Mouse (Mus musculus) spleen, adult 18-20 months (tissue): ENCODE measurements around the gene Adgrv1.
"Not testable (repeated sequence)": the region's sequence is repeated elsewhere in the genome, so short reads cannot be mapped to it uniquely, and the experiment has no call there.

Experiments
- DNase-seq, 2 experiments: peaks; one replicate each; pipeline ENCODE4 v3.0.0; 2022; ENCODE audit warnings: mixed read lengths in 2 of 2

The Adgrv1 gene

GRCm38 (mm10) chr13:81328181-81328580, 304.8 kb downstream of the Adgrv1 start:
- DNase-seq, result no peak

DNA sequence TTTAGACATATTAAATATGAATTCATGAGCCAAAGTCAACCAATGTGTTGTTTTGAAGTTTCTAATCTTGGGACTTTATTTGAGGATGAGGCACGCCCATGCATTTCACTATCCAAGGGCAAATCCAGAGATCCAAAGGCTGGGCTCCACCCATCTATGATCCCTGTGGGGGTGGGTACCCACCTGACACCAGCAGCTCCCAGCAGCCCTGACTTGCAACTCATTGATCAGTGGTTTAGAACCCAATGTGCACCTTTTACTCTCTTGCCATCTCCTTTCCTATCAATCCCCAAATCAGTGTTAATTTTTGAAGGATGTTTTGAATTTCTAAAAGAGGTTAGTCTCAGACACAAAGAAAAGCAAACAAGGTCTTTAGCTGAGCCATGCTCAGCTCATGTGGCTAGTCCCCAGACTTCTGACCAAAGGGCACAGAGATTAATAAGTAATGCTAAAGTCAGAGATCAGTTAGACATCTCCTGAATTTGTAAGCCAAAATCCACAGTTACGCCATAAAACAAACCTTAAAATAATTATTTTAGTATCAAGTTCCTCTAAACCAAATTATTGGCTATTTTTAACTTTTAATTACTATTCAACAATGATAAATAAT, 307.2 kb downstream of the Adgrv1 start:
- no peak for DNase-seq

DNA sequence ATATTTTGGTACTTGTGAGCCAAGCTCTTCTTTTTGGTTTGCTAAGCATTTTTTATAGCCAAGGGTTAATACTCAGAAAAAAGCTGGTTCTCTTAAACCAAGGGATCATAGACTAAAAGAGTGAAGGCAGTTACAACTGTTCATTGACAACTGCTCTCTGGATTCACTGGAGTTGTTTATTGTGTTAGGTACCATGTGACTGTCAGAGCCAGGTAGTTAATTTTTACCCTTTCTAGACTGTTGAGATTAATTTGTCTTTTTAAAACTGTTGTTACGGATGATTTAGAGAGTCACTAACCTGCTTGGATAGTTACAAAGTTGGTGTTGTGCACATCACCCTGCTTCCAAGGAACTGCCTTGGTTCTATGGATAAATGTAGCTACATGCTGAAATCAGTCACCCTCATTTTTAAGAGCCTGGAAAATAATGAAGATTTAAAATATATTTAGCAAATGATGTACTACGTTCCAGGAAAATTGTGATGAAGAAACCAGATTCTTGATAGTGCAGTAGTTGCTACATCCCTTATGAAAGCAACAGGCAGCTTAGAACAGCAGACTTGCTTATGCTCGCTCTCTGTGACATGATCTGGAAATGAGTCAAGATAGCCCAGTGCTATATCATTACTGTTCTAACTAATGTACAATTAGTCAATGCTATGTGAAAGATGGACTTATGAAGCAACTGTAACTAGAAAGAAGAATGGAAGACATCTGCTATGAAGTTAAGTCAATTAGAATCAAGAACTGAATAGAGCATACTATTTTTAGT, 309.2 kb downstream of the Adgrv1 start:
- DNase-seq, result no peak

DNA sequence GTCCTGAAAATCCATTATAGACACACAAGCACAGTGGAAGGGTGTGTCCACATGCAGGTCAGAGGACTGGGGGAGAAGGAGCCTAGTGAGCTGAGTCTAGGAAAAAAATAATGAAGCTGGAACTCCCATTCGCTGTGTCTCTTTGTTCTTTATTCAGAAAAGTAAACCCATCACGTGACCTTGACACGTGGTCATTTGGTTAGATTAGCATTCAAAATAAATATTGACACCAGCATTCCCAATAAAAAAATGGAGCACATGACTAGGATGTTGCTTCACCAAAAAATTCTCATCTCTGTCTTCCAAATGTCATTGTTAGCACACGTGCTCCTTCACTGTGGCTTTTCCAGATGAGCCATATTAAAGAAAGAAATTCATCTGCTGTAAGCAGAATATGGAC, 316.4 kb downstream of the Adgrv1 start:
- DNase-seq, result no peak

- no peak for DNase-seq
Measured at GRCm38 (mm10) chr13:81314306-81315120, 318.4 kb downstream of the Adgrv1 start.

DNA sequence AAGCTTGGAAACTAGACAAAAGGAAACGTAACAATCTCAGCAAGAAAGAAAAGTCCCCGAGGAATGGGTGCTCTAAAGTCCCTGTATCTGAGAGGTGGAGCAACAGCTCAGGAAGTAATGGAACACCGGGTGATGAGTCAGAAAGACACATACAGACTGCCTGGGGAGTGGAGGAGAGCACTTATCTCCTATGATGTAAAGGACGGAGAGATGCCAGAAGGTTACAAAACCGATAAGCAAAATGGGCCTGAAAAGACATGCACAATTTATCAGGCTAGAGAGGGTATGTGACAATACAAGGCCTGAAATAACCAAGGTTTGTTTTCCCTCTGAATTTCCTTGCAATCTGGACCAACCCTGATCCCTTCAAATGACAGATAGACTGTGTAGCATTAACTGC, 320.8 kb downstream of the Adgrv1 start:
- no peak for DNase-seq

DNA sequence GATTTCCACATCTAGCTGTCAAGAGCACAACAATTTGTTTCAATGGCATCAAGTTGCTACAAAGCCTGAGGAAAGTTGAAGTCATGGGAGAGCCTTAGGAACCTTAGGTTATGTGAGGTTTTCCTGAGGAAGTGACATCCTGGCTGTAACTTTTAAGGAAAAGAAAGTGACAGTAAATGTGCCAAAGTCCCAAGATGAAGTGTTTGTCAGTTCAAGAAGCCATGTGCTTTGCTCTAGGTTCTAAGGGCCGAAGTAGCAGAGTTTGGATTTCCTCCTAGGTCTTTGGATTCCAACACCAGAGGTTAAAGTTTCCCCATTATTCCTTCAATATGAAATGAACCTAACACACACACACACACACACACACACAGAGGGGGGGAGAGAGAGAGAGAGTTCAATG, 332.1 kb downstream of the Adgrv1 start:
- DNase-seq, result no peak

GRCm38 (mm10) chr13:81294106-81294505, 338.8 kb downstream of the Adgrv1 start:
- DNase-seq, result no peak

DNA sequence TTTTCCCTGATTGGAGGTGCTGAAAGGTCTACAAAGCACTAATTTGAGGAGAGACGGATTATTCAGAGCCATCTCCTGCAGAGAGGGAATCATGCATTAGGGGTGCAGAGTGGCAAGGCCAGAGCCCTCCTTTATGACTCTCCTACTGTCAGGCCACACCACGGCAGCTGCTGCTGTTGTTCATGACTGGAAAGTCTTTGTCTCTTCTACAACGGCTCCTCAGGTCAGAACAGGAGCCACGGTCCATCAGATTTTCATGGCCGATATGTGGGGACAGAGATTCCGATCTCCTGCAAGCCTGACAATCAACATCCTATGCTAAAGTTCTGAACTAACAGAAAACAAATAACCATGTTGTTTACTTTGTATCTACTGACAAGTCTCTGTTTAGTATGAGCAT, 350.8 kb downstream of the Adgrv1 start:
- no peak for DNase-seq

- no peak for DNase-seq
Measured at GRCm38 (mm10) chr13:81280650-81281229, 352.2 kb downstream of the Adgrv1 start.

GRCm38 (mm10) chr13:81279351-81279736, 353.6 kb downstream of the Adgrv1 start:
- no peak for DNase-seq

- no peak for DNase-seq
Measured at GRCm38 (mm10) chr13:81278669-81279350, 354.1 kb downstream of the Adgrv1 start.

DNA sequence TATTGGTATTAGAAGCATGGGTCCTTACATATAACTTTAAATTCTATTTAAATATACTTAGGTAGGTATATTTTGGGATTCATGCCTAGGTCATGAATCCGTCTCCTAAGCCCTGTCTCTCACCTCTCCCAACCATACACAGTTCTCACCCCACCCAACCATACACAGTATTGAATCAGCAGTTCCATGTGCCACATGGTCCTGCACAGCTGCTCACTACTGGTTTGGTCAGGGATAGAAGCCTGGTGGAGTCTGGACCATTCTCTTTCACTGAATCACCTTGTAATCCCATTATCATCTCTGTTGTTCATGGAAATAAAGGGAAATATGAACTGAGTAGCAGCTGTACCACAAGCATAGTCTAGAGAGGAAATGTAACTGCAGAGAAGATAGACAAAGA, 359.1 kb downstream of the Adgrv1 start:
- no peak for DNase-seq

- no peak for DNase-seq
Measured at GRCm38 (mm10) chr13:81270396-81270795, 362.6 kb downstream of the Adgrv1 start.

DNA sequence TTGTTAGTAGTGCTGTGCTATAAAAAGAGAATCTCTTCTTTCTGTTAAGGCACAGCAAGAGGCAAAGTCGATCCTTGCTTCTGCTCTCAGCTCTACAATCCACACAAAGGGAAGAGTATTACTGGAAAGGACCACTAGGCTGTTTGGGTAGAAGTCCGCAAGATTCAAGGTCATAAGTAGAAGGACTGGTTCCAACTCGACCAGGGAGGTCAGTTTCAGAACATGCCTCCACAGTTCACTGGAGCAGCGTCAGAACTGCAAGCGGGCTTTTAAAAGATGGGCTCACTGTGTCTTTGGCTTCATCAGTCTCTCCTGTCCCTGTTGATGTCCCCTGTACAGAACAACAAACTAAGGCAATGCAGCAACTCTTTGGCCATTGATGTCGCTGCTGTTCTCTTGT, 363.9 kb downstream of the Adgrv1 start:
- DNase-seq, result no peak

GRCm38 (mm10) chr13:81267489-81267888, 365.5 kb downstream of the Adgrv1 start:
- DNase-seq, result not testable (repeated sequence)

GRCm38 (mm10) chr13:81264465-81264864, 368.5 kb downstream of the Adgrv1 start:
- no peak for DNase-seq

- no peak for DNase-seq
Measured at GRCm38 (mm10) chr13:81241181-81241580, 391.8 kb downstream of the Adgrv1 start.

DNA sequence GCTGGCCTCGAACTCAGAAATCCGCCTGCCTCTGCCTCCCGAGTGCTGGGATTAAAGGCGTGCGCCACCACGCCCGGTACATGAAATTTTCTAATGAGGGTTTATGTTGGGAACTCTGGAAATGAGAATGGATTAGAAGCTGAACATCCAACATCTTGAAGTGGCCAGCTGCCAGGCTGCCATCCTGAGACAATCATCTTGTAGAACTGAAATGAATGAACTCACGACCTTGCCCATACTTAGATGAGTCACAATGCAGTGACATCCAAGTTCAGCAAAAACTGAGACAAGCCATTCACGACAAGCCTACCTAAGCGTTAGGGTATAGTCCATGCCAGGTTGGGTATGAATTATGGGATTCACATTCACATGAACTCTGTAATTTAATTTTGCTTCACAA, 393.1 kb downstream of the Adgrv1 start:
- no peak for DNase-seq

DNA sequence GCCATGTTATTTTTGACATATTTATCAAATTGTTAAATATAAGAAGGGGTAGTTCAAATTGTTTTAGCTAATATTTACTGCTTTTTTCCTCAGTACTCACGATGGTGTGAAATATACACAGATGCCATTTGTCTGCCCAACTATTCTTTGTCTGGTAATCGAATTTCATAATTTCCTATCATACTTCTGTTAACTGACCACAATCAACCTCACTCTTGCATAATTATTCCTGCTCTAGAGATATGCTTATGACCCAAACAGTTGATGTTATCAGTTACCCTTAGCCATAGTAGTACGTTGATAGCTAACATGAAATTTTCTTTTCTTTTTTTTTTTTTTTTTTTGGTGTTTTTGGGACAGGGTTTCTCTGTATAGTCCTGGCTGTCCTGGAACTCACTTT, 393.5 kb downstream of the Adgrv1 start:
- DNase-seq, result no peak

- DNase-seq, result no peak
Measured at GRCm38 (mm10) chr13:81238855-81239254, 394.1 kb downstream of the Adgrv1 start.

- no peak for DNase-seq
Measured at GRCm38 (mm10) chr13:81237947-81238346, 395.0 kb downstream of the Adgrv1 start.
